Mouse (Mus musculus): ENCODE results near the gene Arhgef33.
"Not testable (repeated sequence)": the region's sequence is repeated elsewhere in the genome, so short reads cannot be mapped to it uniquely, and the experiment has no call there.

The Arhgef33 gene

GRCm38 (mm10) chr17:80346591-80347125, 39.5 kb downstream of the Arhgef33 start:
- DNase-seq (ENCODE audit: low spot score) = no peak

DNA sequence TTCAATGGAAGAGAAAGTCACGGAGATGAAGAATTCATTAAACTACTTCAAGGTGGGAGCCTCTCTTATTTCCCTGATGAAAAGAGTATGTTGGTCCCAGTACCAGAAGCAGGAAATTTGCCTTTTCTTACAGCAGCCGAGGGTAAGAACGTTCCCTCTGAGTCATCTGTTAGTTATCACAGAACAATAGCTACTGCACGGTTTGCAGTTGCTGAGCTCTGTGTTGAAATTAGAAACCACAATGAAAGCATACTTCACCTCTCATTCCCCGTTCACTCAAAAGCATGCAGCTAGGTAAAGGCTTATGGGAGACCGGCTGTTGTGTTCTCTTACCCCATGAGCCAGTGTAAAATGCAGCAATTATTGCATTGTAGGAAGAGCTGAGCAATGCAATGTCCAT, 40.0 kb downstream of the Arhgef33 start:
- no peak for DNase-seq (ENCODE audit: low spot score)

DNA sequence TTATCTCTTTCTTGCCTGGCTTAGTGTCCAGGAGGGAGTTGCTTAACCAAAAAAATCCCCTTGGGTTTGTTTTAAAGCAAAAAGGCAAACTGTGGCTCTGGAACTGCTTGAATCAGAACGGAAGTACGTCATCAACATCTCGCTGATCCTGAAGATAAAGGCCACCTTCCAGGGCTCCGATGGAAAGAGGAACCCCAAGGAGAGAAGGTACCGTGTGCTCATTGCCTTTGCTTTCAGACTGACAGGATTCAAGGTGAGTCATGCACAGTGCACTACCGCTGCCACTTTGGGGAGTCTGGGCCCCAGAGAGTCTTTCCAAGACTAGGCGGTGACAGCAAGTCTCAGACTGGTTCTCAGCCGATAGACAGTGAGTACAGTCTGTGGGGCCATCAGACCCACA, 53.0 kb downstream of the Arhgef33 start:
- no peak for DNase-seq (ENCODE audit: low spot score)

GRCm38 (mm10) chr17:80367276-80367675, 60.1 kb downstream of the Arhgef33 start:
- DNase-seq (ENCODE audit: low spot score) = no peak

DNA sequence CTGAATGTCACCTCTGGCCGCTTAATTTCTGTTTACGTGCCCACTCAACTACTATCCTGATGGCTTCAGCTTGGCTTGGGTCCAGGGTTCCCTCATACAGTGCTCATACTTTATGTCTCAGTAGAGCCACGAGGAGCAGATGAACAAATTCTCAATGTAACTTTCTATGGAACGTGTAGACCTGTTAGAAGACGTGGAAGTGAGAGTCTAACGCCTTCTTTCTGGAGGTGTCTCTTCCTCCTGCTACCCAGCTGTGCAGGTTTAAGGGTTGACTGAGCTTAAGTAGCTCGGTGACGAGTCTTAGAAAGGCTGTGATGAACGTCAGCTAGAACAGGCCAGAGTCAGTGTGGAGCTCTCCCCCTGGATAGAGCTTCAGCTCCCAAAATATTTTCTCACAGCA, 61.4 kb downstream of the Arhgef33 start:
- DNase-seq (ENCODE audit: low spot score) = no peak

DNA sequence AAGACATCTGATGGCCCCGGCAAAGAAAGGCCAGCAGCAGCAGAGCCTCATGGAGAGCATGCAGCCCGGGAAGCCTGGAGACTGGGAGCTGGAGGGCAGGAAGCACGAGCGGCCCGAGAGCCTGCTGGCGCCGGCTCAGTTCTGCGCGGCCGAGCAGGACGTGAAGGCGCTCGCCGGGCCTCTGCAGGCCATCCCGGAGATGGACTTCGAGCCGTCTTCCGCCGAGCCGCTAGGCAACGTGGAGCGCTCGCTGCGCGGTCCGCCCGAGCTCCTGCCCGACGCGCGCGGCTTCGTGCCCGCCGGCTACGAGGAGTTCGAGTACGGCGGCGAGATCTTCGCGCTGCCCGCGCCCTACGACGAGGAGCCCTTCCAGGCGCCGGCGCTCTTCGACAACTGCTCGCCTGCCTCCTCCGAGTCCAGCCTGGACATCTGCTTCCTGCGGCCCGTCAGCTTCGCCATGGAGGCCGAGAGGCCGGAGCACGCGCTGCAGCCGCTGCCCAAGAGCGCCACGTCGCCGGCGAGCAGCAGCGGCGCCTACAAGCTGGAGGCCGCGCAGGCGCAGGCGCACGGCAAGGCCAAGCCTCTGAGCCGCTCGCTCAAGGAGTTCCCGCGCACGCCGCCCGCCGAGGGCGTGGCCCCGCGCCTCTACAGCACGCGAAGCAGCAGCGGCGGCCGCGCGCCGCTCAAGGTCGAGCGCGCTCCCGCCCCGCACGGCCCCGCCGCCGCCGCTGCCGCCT, 66.0 kb downstream of the Arhgef33 start, which contains the start of gene Gm10190:
Gene Gm10190, minus strand, starts transcription at position 553 of the 737 bp plus-strand sequence.
- peak; percentile 72 for DNase-seq (ENCODE audit: low spot score)

DNA sequence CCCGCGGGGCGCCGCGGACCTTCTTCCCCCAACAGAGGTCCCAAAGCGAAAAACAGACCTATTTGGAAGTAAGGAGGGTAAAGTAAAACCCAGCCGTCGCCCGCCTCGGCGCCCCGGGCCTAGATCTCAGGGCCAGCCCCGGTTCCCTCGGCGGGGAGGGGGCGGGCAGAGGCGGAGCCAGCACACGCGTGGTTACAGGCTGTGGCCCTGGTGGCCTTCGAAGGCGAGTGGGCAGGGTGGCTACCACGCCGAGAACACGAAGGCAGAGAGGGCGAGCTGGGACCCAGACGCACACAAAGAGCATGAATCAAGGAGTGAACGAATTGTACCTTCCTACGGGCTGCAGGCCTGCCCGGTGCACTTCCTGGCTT, 66.5 kb downstream of the Arhgef33 start:
- no peak for DNase-seq (ENCODE audit: low spot score)

DNA sequence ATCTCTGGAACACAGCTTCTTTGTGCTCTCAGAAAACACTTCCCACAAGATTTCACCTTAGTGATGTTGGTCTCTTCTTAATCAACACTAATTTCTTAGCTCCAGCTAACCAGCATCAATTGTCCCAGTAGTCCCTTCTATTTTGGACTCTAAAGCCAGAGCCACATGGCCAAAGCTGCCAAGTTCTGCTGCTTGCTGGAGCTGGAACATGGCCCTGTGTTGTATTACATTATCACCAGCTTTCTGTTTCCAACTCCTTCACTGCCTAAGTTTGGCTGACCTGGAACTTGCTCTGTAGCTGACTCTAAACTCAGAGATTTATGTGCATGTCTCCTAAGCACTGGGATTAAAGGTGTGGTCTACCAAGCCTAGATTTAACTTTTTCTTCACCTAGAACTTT, 71.2 kb downstream of the Arhgef33 start:
- not testable (repeated sequence) for DNase-seq (ENCODE audit: low spot score)

GRCm38 (mm10) chr17:80385671-80386070, 78.5 kb downstream of the Arhgef33 start:
- no peak for DNase-seq (ENCODE audit: low spot score)

- DNase-seq (ENCODE audit: low spot score) = no peak
Measured at GRCm38 (mm10) chr17:80390024-80390423, 82.8 kb downstream of the Arhgef33 start.

DNA sequence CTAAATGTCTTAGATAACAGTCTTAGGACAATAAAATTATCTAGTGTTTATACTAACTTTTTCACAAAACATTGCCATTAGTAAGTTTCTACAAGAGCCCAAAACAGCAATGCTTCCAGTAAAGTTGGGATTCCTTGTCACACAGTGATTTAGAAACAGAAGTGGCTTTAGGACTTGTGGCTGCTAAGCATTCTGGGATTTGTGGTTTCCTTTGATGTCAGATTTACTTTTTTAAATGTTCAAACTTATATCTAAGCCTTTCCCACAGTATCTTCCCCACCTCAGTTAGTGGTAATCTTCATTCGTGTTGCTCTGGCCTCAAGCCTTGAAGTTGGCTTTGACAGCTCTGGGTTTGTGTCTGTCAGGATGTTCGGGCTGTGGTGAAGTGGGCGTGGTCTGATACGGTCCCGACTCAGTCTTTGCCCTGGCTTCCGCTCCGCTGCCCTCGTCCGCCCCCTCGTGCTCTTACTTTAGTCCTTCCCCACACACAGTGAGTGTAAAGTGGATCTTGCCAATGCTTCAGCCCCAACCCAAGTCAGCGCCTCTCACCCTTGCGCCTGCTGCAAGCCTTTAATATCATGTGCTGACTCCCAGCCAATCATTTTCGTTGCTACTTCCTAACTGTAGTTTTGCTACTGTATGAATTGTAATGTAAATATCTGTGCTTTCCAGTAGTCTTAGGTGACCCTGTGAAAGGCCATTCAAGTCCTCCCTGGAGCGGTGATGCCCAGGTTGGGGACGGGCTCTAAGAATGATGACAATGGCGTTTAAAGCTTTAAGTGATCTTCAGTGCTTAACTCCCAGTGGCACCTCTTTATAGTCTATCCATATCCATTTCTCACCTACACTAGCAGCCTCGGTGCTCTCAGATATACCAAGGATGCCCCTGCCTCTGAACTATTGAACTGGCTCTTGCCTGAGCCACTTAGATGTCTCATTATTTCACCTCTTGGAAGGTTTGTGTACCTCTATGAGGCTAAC, 84.5 kb downstream of the Arhgef33 start:
- DNase-seq (ENCODE audit: low spot score) = peak; percentile 57

DNA sequence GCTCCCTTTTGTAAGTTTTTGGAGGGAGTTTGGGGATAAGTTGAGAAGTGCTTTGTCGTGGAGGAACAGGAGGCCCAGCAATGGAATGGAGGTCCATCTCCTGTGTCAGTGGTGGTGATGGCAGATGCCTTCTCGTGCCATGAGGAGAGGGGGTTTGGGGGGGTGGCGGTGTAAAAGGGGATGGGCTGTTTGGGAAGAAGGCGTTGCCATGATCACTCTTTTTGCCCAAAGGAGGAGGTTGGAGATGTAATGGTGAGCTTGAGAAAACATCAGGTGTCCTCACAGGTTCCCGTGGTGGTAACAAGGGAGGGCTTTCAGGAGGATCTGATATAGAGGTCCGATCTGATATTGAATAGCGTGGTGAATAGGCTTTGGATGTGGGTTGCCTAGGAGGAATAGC, 91.0 kb downstream of the Arhgef33 start:
- DNase-seq (ENCODE audit: low spot score) = no peak

DNA sequence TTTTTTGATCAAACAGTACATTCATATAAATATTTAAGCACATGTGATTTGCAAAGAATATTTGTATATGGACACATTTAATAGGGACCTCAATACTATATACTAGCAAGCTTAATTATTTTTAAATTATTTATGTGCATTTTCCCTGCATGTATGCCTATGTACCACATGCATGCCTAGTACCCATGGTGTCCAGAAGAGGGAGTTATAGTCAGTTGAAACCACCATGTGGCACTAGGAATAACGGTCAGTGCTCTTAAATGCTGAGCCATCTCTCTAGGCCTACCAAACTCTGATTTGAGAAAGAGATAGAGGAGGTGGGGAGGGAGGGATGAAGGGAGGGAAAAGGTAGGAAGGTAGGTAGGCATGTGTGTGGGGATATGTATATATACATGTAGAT, 104.0 kb downstream of the Arhgef33 start:
- no peak for DNase-seq (ENCODE audit: low spot score)

DNA sequence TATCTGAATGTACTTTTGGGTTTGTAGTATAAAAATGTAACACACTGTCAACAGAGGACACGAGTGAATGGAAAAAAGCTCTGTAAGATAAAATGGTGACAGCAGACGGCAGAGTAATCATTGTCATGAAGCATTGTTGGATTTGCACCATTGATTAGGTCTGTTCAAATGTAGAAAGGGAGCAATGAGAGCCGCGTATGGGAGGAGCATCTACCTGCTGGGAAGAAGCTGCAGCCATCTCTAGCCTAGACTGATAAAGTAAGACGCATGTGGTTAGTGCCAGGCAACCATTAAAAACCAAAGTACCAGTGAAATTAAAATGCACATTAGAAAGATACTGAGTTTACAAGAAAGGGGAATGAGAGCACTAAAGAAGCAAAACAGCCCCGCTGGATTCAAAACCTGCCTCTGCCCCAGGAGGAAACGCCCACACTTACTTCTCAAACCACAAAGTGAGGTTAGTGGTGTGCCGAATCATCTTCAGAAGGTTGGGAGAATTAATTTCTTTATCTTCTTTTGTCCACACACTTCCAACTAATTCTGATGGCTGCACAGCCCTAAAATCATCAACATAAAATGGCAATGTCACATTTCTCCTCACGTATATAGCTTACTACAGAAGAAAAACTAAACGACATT, 111.5 kb downstream of the Arhgef33 start:
- no peak for DNase-seq (ENCODE audit: low spot score)

- DNase-seq (ENCODE audit: low spot score) = no peak
Measured at GRCm38 (mm10) chr17:80420998-80421397, 113.8 kb downstream of the Arhgef33 start.

DNA sequence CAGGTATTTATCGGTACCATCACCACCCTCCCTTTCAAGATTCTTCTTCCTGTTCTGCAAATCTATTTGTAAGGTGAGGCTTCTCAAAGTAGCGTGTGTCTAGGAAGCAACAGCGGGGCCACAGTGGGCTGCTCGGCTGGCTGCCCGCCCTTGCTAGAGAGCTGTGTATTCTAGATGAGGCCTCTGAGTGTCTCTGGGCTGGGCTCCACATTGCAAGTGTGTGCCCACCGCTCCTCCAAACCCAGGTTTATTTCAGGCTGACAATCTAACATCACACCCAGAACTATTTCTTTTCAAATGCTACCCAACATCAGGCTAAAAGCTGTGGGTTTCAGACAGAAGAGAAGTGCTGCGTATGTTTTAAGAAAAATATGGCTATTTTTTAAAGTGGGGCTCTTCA, 119.0 kb downstream of the Arhgef33 start:
- no peak for DNase-seq (ENCODE audit: low spot score)

DNA sequence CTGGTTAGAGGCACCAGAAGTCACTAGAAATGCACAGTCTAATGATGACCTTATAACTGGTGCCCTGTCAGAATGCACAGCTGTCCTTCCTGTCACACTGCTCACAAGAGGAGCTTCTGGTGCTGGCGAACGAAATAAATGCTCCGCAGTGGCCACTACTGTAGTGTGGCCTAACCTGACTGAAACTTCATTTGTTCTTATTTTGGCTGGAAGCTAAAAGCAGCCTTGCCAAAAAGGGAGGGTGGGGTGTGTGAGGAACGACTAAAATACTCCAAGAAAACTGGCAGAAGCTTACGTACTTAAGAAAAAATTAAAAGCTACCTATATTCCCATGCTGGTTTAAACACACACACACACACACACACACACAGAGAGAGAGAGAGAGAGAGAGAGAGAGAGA, 119.7 kb downstream of the Arhgef33 start:
- no peak for DNase-seq (ENCODE audit: low spot score)

DNA sequence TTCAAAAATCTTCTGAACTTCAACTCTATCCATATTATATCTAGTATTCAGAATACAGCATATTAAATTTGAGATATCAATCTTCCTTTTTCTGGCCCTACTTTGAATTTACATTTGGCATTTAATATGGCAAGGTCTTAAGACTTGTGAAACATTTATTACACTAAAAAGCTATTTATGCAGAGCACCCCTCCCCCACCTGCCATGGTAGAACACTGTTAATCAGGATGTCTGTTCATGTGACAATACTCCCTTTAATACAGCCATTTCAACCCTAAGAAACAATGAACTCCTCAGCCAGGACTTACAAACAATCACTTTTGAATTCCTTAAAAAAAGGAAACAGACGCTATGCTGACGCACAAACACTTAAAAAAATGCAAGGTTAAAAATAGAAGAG, 120.8 kb downstream of the Arhgef33 start:
- no peak for DNase-seq (ENCODE audit: low spot score)

DNA sequence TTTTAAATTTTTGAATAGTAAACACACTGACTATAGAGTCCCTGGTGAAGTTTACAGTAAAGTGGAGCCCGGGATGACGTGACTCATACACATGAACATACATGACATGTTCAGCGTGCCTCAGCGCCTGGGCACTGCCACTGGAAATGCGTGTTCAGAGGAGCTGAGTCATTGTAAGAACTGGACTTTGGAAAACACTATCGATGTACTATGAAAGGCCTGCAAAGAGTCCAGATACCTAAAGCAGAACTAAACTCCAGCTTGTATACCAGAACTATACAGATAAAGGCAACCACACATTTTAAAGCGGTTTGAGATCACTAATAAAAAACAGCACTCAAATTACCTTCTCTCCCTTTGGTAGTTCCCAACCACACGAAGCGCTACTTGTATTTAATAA, 124.8 kb downstream of the Arhgef33 start:
- no peak for DNase-seq (ENCODE audit: low spot score)

GRCm38 (mm10) chr17:80434430-80434829, 127.2 kb downstream of the Arhgef33 start:
- no peak for DNase-seq (ENCODE audit: low spot score)

DNA sequence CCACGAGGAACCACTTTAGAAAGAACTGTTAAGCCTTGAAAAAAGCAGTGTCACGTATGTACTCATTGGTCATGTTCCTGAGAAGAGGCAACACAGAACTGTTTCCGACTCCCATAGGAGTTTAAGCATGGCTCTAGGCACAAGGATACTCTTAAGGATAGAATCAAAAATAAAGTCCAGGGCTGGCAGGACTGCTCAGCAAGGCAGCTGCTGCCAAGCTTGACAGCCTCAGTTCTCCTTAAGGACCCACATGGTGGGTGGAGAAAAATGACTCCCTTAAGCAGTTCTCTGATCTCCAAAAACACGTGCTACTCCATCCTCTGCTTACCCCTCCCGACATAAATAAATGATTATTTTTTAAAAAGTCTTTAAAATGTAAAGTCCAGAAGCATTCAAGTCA, 128.5 kb downstream of the Arhgef33 start:
- no peak for DNase-seq (ENCODE audit: low spot score)

GRCm38 (mm10) chr17:80445433-80445832, 138.2 kb downstream of the Arhgef33 start:
- no peak for DNase-seq (ENCODE audit: low spot score)
